Mouse (Mus musculus) lung, postnatal 0 days (tissue): ENCODE data around the gene Uqcc3.

Experiments
- CTCF ChIP-seq: IDR thresholded peaks from 2 replicates; pipeline ENCODE4 v1.5.1; 2016; ENCODE audit warnings: antibody characterized with exemption, mild to moderate bottlenecking
- EP300 ChIP-seq: IDR thresholded peaks from 2 replicates; pipeline ENCODE4 v1.6.1; 2016; ENCODE audit warnings: antibody characterized with exemption, mild to moderate bottlenecking, control low read depth

GRCm38 (mm10) chr19:8920836-8921291 lies 40.1 kb upstream of the Uqcc3 start:
- no peak for TF ChIP-seq CTCF
- TF ChIP-seq EP300: no peak
